Mouse (Mus musculus): Measurements from ENCODE around the gene Isyna1.

DNA sequence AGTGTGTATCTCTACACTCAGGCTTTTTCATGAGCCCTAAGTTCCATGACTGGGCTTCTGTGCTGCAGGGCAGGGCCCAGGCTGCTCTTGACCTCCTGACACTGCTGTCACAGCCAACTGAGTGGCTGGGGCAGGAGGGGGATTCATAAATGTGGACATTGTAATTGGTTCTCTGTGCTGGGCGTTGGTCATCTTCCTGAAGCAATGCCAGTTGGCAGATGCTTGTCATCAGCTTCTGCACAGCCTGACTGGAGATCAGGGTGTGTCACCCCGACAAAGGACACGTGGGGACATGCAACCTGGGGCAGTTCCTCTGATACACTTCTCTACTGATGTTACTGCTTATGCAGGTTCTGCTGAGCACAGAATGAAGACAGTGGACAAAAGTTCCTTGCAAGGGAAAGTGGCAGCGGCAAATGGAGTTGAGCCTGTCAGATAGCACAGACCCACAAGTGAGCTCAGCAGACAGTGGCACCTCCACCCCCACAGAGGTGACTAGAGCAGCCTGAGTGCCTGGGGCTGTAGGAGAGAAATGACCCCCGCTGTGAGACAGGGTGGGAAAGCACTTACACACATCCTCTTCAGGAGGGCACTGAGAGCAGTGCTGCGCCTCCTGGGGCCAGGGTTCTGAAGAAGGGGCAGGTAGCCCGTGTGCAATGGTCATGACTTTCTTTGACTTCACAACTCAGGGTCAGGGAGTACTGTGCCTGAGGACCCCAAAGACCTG lies 32.2 kb upstream of the Isyna1 start:
- TF ChIP-seq POLR2A (IDR thresholded peaks at IDR 0.05; ENCODE audit: low read depth, low read length) (0 out of 2 replicates have a peak, but pooled peaks have one; percentile 9), CTCF (IDR thresholded peaks at IDR 0.05; ENCODE audit: extremely low read depth, insufficient read length, insufficient replicate concordance, low read depth, low read length) (no peak)
